Mouse (Mus musculus): ENCODE results near the gene Vmp1. TPM values are rescaled to one million over a fixed set of nuclear protein-coding genes. Genes with fewer than 3 reads are reported as not detected.
A peak's percentile ranks its signal among the peaks of the same experiment; 100 is the strongest.

Gene Vmp1
- total RNA-seq, 2 experiments from 2014 or later = 165 to 171 TPM

GRCm38 (mm10) chr11:86680729-86681128, 2.9 kb downstream of the Vmp1 start:
- DNase-seq (ENCODE audit: extremely low spot score in 1 of 2, low spot score in 2 of 2) = no peak
- intact Hi-C loops (cut with DNase I) = no loop called here

- DNase-seq (ENCODE audit: extremely low spot score in 1 of 2, low spot score in 2 of 2) = no peak
- intact Hi-C loops (cut with DNase I) = no loop called here
Measured at GRCm38 (mm10) chr11:86678957-86679356, 4.7 kb downstream of the Vmp1 start.

GRCm38 (mm10) chr11:86675520-86675919, 8.1 kb downstream of the Vmp1 start:
- DNase-seq (ENCODE audit: extremely low spot score in 1 of 2, low spot score in 2 of 2) = no peak

GRCm38 (mm10) chr11:86672772-86673171, 10.9 kb downstream of the Vmp1 start:
- DNase-seq (ENCODE audit: extremely low spot score in 1 of 2, low spot score in 2 of 2) = no peak
- intact Hi-C loops (cut with DNase I) = no loop called here

More at GRCm38 (mm10) chr11:86675520-86675919, 8.1 kb downstream of the Vmp1 start:
- intact Hi-C loops (cut with DNase I) = no loop called here

GRCm38 (mm10) chr11:86671041-86671675, 12.5 kb downstream of the Vmp1 start:
- intact Hi-C loops (cut with DNase I) = no loop called here
- DNase-seq (ENCODE audit: extremely low spot score in 1 of 2, low spot score in 2 of 2) = peak in 1 of 2 experiments; percentile 24

GRCm38 (mm10) chr11:86668169-86668568, 15.5 kb downstream of the Vmp1 start:
- DNase-seq (ENCODE audit: extremely low spot score in 1 of 2, low spot score in 2 of 2) = no peak
- intact Hi-C loops (cut with DNase I) = no loop called here

- no peak for DNase-seq (ENCODE audit: extremely low spot score in 1 of 2, low spot score in 2 of 2)
Measured at GRCm38 (mm10) chr11:86667553-86667952, 16.1 kb downstream of the Vmp1 start.

GRCm38 (mm10) chr11:86664406-86664805, 19.2 kb downstream of the Vmp1 start:
- intact Hi-C loops (cut with DNase I) = no loop called here
- DNase-seq (ENCODE audit: extremely low spot score in 1 of 2, low spot score in 2 of 2) = no peak

More at GRCm38 (mm10) chr11:86667553-86667952, 16.1 kb downstream of the Vmp1 start:
- intact Hi-C loops (cut with DNase I) = no loop called here

- intact Hi-C loops (cut with DNase I) = no loop called here
- no peak for DNase-seq (ENCODE audit: extremely low spot score in 1 of 2, low spot score in 2 of 2)
Measured at GRCm38 (mm10) chr11:86663977-86664376, 19.7 kb downstream of the Vmp1 start.

GRCm38 (mm10) chr11:86662986-86663895, 20.4 kb downstream of the Vmp1 start:
- intact Hi-C loops (cut with DNase I) = no loop called here
- no peak for DNase-seq (ENCODE audit: extremely low spot score in 1 of 2, low spot score in 2 of 2)

- no peak for DNase-seq (ENCODE audit: extremely low spot score in 1 of 2, low spot score in 2 of 2)
- intact Hi-C loops (cut with DNase I) = no loop called here
Measured at GRCm38 (mm10) chr11:86657863-86658262, 25.8 kb downstream of the Vmp1 start.

- DNase-seq (ENCODE audit: extremely low spot score in 1 of 2, low spot score in 2 of 2) = no peak
- intact Hi-C loops (cut with DNase I) = no loop called here
Measured at GRCm38 (mm10) chr11:86656849-86657567, 26.6 kb downstream of the Vmp1 start.

GRCm38 (mm10) chr11:86655671-86656070, 28.0 kb downstream of the Vmp1 start:
- no peak for DNase-seq (ENCODE audit: extremely low spot score in 1 of 2, low spot score in 2 of 2)
- intact Hi-C loops (cut with DNase I) = no loop called here

- intact Hi-C loops (cut with DNase I) = no loop called here
- DNase-seq (ENCODE audit: extremely low spot score in 1 of 2, low spot score in 2 of 2) = no peak
Measured at GRCm38 (mm10) chr11:86654096-86654495, 29.5 kb downstream of the Vmp1 start.

- DNase-seq (ENCODE audit: extremely low spot score in 1 of 2, low spot score in 2 of 2) = peak in 1 of 2 experiments; percentile 52
- intact Hi-C loops (cut with DNase I) = loop anchor here (2.0 kb wide), 1 partner anchor 85 kb away; no protein-coding TSS in a partner anchor
Measured at GRCm38 (mm10) chr11:86653446-86653845, 30.2 kb downstream of the Vmp1 start.

- intact Hi-C loops (cut with DNase I) = loop anchor here (2.0 kb wide), 1 partner anchor 84 kb away; no protein-coding TSS in a partner anchor
- no peak for DNase-seq (ENCODE audit: extremely low spot score in 1 of 2, low spot score in 2 of 2)
Measured at GRCm38 (mm10) chr11:86652578-86652979, 31.1 kb downstream of the Vmp1 start.

- no peak for DNase-seq (ENCODE audit: extremely low spot score in 1 of 2, low spot score in 2 of 2)
- intact Hi-C loops (cut with DNase I) = no loop called here
Measured at GRCm38 (mm10) chr11:86650676-86651075, 33.0 kb downstream of the Vmp1 start.

GRCm38 (mm10) chr11:86649542-86649941, 34.1 kb downstream of the Vmp1 start:
- intact Hi-C loops (cut with DNase I) = no loop called here
- DNase-seq (ENCODE audit: extremely low spot score in 1 of 2, low spot score in 2 of 2) = no peak

- intact Hi-C loops (cut with DNase I) = no loop called here
- DNase-seq (ENCODE audit: extremely low spot score in 1 of 2, low spot score in 2 of 2) = no peak
Measured at GRCm38 (mm10) chr11:86647706-86648447, 35.8 kb downstream of the Vmp1 start.

Measured in left cerebral cortex, postnatal 10 days (tissue).